Mouse (Mus musculus) olfactory bulb, adult 2 months (tissue): ENCODE results near the gene Cdk8.

Source experiments
- CTCF ChIP-seq: fragments of 200-500 bp; IDR thresholded peaks from 2 replicates; pipeline ENCODE4 v1.5.1; 2012; ENCODE audit warnings: low read depth, mild to moderate bottlenecking, low read length, moderate library complexity; ENCODE audit not compliant: insufficient read depth
- POLR2A ChIP-seq: fragments of 200-500 bp; IDR thresholded peaks from 2 replicates; pipeline ENCODE4 v1.6.1; 2012; ENCODE audit warnings: mild to moderate bottlenecking, low read depth, low read length, moderate library complexity; ENCODE audit not compliant: insufficient read depth

DNA sequence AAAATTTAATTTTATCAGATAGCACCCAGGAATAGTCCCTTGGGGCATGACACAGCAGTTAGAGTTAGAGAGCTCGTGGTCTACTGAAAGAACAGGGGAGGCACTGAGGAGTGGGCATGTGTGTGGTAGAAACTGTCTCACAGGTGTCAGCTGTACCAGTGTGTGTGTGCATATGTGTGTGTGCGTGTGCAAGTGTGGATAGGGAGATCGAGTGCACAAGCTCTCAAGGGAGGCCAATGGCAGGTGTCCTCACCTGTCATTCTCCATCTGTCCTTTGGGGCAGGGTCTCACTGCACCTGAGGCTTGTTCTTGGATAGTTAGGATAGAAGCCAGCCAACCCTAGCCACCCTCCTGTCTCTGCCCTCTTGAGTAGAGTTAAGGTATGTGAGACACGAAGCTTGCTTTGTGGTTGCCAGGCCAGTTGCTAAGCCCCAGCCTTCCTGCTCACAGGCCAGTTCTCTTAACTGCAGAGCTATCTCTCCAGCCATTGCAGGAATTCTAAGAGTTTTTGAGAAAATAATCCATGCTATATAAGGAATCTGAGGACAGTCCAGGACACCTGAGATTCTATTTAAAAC lies 50.3 kb downstream of the Cdk8 start:
- TF ChIP-seq CTCF (no peak), POLR2A (no peak)
